Mouse (Mus musculus) hindbrain, postnatal 0 days (tissue): ENCODE data around the gene Otc. TPM values are rescaled to one million over a fixed set of nuclear protein-coding genes. Genes with fewer than 3 reads are reported as not detected.

ENCODE experiments used
- ATAC-seq: fragments of 200-750 bp; cut with Nextera tagmentation; 2 replicates; pipeline ENCODE4 v1.8.0; 2017; ENCODE audit warnings: mild to moderate bottlenecking, moderate TSS enrichment, moderate library complexity
- DNase-seq: peaks from one replicate; pipeline ENCODE4 v3.0.0-alpha.2; 2015; ENCODE audit warnings: low spot score
- H3K27ac ChIP-seq: fragments of 300-500 bp; sonication (generic); 2 replicates; pipeline ENCODE4 v1.5.1; 2014; ENCODE audit warnings: mild to moderate bottlenecking
- H3K27me3 ChIP-seq: fragments of 300-500 bp; sonication (generic); 2 replicates; pipeline ENCODE4 v1.6.1; 2014; ENCODE audit warnings: low read length, mixed read lengths; ENCODE audit not compliant: insufficient read depth
- H3K36me3 ChIP-seq: fragments of 300-500 bp; sonication (generic); 2 replicates; pipeline ENCODE4 v1.6.1; 2014; ENCODE audit warnings: low read length, mixed read lengths; ENCODE audit not compliant: insufficient read depth
- H3K4me1 ChIP-seq: fragments of 300-500 bp; sonication (generic); 2 replicates; pipeline ENCODE4 v1.6.1; 2014; ENCODE audit warnings: antibody characterized with exemption, low read length, mixed read lengths; ENCODE audit not compliant: insufficient read depth
- H3K4me2 ChIP-seq: fragments of 300-500 bp; sonication (generic); 2 replicates; pipeline ENCODE4 v1.6.1; 2014; ENCODE audit warnings: low read depth, mild to moderate bottlenecking, low read length, moderate library complexity, mixed read lengths
- H3K4me3 ChIP-seq: fragments of 300-500 bp; sonication (generic); 2 replicates; pipeline ENCODE4 v1.5.1; 2014; ENCODE audit warnings: low read length
- H3K9ac ChIP-seq: fragments of 300-500 bp; sonication (generic); replicated peaks from 2 replicates; pipeline ENCODE4 v1.6.1; 2014; ENCODE audit warnings: mild to moderate bottlenecking, low read length, moderate library complexity, mixed read lengths
- H3K9me3 ChIP-seq: fragments of 300-500 bp; sonication (generic); 2 replicates; pipeline ENCODE4 v1.6.1; 2016; ENCODE audit warnings: low read length, mixed read lengths
- CTCF ChIP-seq: IDR thresholded peaks from 2 replicates; pipeline ENCODE4 v1.5.1; 2016; ENCODE audit warnings: antibody characterized with exemption, control low read depth, low read depth
- WGBS: fragments of 180-500 bp; shearing (Covaris S2); extraction: QIAGEN DNeasy Blood & Tissue Kit; methylation state at CpG from one replicate; pipeline ENCODE4 v1.1.7; 2014; 5-methylcytosine and 5-hydroxymethylcytosine counted together
- polyA plus RNA-seq: library from polyadenylated mRNA; unstranded; fragments of >200 nt; fragmentation: Nextera tagmentation; extraction: Ambion mirVana; gene quantifications from 2 replicates; pipeline ENCODE4 v1.2.1, GENCODE M21; 2015
- total RNA-seq: library from RNA; depleted of rRNA; stranded (reverse); fragments of >200 nt; gene quantifications from 2 replicates; pipeline ENCODE4 v1.2.3, GENCODE M21; 2014

The Otc gene
- total and polyA plus RNA-seq, 2 experiments from 2014 or later = not detected

GRCm38 (mm10) chrX:10239515-10239914 is 12.6 kb upstream of the Otc start:
- no peak for DNase-seq
- H3K4me2 ChIP-seq = no peak overlapping the region
- no peak overlapping the region for H3K27ac ChIP-seq
- no peaks in the 10 kb centered on the region for H3K27me3 ChIP-seq
- H3K4me1 ChIP-seq = no peaks in the 10 kb centered on the region
- no peak overlapping the region for H3K9ac ChIP-seq
- ATAC-seq = no peak
- H3K36me3 ChIP-seq = no peaks in the 10 kb centered on the region
- 61% methylated on average over 4 of the region's 4 CpGs for WGBS
- no peaks in the 10 kb centered on the region for H3K9me3 ChIP-seq
- H3K4me3 ChIP-seq = no peak overlapping the region
- no peak for TF ChIP-seq CTCF

DNA sequence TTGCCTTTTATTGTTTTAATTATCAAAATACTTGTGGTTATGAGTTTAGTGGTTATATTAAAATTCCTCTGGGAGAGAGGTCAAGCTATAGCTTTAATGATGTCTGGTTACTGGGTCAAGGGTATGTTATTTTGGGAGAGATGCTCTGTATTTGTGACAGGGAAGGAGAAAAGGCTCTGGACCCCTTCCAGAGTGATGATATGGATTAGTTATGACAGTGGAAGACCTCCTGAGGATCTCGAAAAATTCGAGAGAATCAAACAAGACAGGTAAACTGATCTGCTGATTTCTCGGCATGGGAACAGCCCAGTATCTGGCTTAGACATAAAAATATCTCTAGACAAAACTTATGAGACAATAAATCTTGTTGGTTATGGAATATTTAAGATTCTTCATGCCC is 8.2 kb upstream of the Otc start:
- ATAC-seq = no peak
- no peaks in the 10 kb centered on the region for H3K9me3 ChIP-seq
- no peak overlapping the region for H3K4me2 ChIP-seq
- no peak overlapping the region for H3K9ac ChIP-seq
- no peak for DNase-seq
- TF ChIP-seq CTCF = no peak
- 68% methylated on average over 3 of the region's 3 CpGs for WGBS
- H3K4me3 ChIP-seq = no peak overlapping the region
- H3K4me1 ChIP-seq = no peaks in the 10 kb centered on the region
- no peaks in the 10 kb centered on the region for H3K27me3 ChIP-seq
- no peak overlapping the region for H3K27ac ChIP-seq
- no peaks in the 10 kb centered on the region for H3K36me3 ChIP-seq

GRCm38 (mm10) chrX:10251357-10251756 is 748 bp upstream of the Otc start:
- no peaks in the 10 kb centered on the region for H3K9me3 ChIP-seq
- H3K27me3 ChIP-seq = no peaks in the 10 kb centered on the region
- DNase-seq (no peak), ATAC-seq (no peak)
- no peak overlapping the region for H3K4me3 ChIP-seq
- no peak overlapping the region for H3K4me2 ChIP-seq
- H3K9ac ChIP-seq = no peak overlapping the region
- H3K4me1 ChIP-seq = no peaks in the 10 kb centered on the region
- no peaks in the 10 kb centered on the region for H3K36me3 ChIP-seq
- H3K27ac ChIP-seq = no peak overlapping the region
- TF ChIP-seq CTCF = no peak

- no peaks in the 10 kb centered on the region for H3K27me3 ChIP-seq
- ATAC-seq (no peak), DNase-seq (no peak)
- H3K27ac ChIP-seq = no peak overlapping the region
- no peak for TF ChIP-seq CTCF
- H3K9me3 ChIP-seq = no peaks in the 10 kb centered on the region
- 82% methylated on average over 1 of the region's 1 CpGs for WGBS
- H3K4me2 ChIP-seq = no peak overlapping the region
- no peaks in the 10 kb centered on the region for H3K4me1 ChIP-seq
- H3K36me3 ChIP-seq = no peaks in the 10 kb centered on the region
- H3K9ac ChIP-seq = no peak overlapping the region
- H3K4me3 ChIP-seq = no peak overlapping the region
These were observed 5.7 kb downstream of the Otc start for GRCm38 (mm10) chrX:10257774-10258173.

GRCm38 (mm10) chrX:10258260-10258659 is 6.2 kb downstream of the Otc start:
- Histone ChIP-seq H3K9me3 (no peaks in the 10 kb centered on the region), H3K36me3 (no peaks in the 10 kb centered on the region), H3K4me2 (no peak overlapping the region), H3K4me1 (no peaks in the 10 kb centered on the region), H3K4me3 (no peak overlapping the region), H3K27ac (no peak overlapping the region), H3K27me3 (no peaks in the 10 kb centered on the region), H3K9ac (no peak overlapping the region)
- TF ChIP-seq CTCF = no peak
- ATAC-seq (no peak), DNase-seq (no peak)
- WGBS = 76% methylated on average over 5 of the region's 5 CpGs

DNA sequence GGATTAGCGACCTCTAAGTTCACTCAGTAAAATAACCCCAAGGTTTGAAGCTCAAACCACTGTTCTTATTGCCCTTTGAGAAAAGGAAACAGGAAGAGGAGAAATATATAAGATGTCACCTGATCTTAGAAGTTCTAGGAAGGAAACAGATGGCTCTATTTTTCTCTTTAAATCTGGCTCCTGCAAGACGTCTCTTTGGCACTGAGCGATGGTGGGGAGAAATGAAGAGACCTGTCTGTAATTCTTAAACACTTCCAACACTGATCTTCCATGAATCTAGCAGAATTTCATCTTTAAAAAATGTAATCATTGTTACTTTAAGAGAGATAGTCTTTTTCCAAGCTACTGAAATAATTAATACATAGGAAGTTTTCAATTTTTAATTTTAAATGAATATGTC is 16.2 kb downstream of the Otc start:
- 75% methylated on average over 3 of the region's 3 CpGs for WGBS
- H3K4me3 ChIP-seq = no peak overlapping the region
- ATAC-seq (no peak), DNase-seq (no peak)
- H3K4me2 ChIP-seq = no peak overlapping the region
- no peaks in the 10 kb centered on the region for H3K36me3 ChIP-seq
- H3K9ac ChIP-seq = no peak overlapping the region
- H3K27ac ChIP-seq = no peak overlapping the region
- TF ChIP-seq CTCF = no peak
- H3K27me3 ChIP-seq = no peaks in the 10 kb centered on the region
- H3K9me3 ChIP-seq = no peaks in the 10 kb centered on the region
- no peaks in the 10 kb centered on the region for H3K4me1 ChIP-seq

- H3K27ac ChIP-seq = no peak overlapping the region
- ATAC-seq = no peak
- no peaks in the 10 kb centered on the region for H3K4me1 ChIP-seq
- no peak overlapping the region for H3K9ac ChIP-seq
- H3K27me3 ChIP-seq = no peaks in the 10 kb centered on the region
- no peak overlapping the region for H3K4me3 ChIP-seq
- no peaks in the 10 kb centered on the region for H3K36me3 ChIP-seq
- peak; percentile 25 for DNase-seq
- no peak overlapping the region for H3K4me2 ChIP-seq
- TF ChIP-seq CTCF = no peak
- WGBS = 68% methylated on average over 4 of the region's 4 CpGs
- H3K9me3 ChIP-seq = no peaks in the 10 kb centered on the region
These were observed 16.8 kb downstream of the Otc start for GRCm38 (mm10) chrX:10268761-10269437.
